Mouse (Mus musculus) olfactory bulb, adult 2 months (tissue): ENCODE data around the gene Gm20671. TPM values are rescaled to one million over a fixed set of nuclear protein-coding genes. Genes with fewer than 3 reads are reported as not detected.
"Not testable (repeated sequence)": the region's sequence is repeated elsewhere in the genome, so short reads cannot be mapped to it uniquely, and the experiment has no call there.

Experiments
- H3K27ac ChIP-seq: fragments of 200-500 bp; 2 replicates; pipeline ENCODE4 v1.5.1; 2012; ENCODE audit warnings: low read depth, low read length; ENCODE audit not compliant: insufficient read depth
- H3K4me1 ChIP-seq: fragments of 200-500 bp; 2 replicates; pipeline ENCODE4 v1.6.1; 2012; ENCODE audit warnings: low read length; ENCODE audit not compliant: control insufficient read depth, insufficient read depth
- H3K4me3 ChIP-seq: fragments of 200-500 bp; 2 replicates; pipeline ENCODE4 v1.5.1; 2012; ENCODE audit warnings: mild to moderate bottlenecking, low read depth, low read length, moderate library complexity; ENCODE audit not compliant: insufficient read depth
- CTCF ChIP-seq: fragments of 200-500 bp; IDR thresholded peaks from 2 replicates; pipeline ENCODE4 v1.5.1; 2012; ENCODE audit warnings: low read depth, mild to moderate bottlenecking, low read length, moderate library complexity; ENCODE audit not compliant: insufficient read depth
- POLR2A ChIP-seq: fragments of 200-500 bp; IDR thresholded peaks from 2 replicates; pipeline ENCODE4 v1.6.1; 2012; ENCODE audit warnings: mild to moderate bottlenecking, low read depth, low read length, moderate library complexity; ENCODE audit not compliant: insufficient read depth
- WGBS: fragments of 180-500 bp; shearing (Covaris S2); methylation state at CpG from one replicate; pipeline ENCODE4 v1.1.7; 2018; 5-methylcytosine and 5-hydroxymethylcytosine counted together
- polyA plus RNA-seq: library from polyadenylated mRNA; stranded (reverse); fragments of >200 nt; gene quantifications from 2 replicates; pipeline ENCODE4 v1.2.4, GENCODE M21; 2012; ENCODE audit warnings: low replicate concordance; ENCODE audit not compliant: missing spikeins, insufficient read depth, insufficient read length

Gene Gm20671
- not detected in 2 replicates for polyA plus RNA-seq

- Histone ChIP-seq H3K27ac (no peak within 1 kb of the TSS), H3K4me3 (no peak within 1 kb of the TSS), H3K4me1 (peaks cover 6% of the 10 kb centered on the region)
- no peak for TF ChIP-seq POLR2A
- TF ChIP-seq CTCF, result no peak
- WGBS, result 89% methylated on average over 7 of the region's 7 CpGs
Measured at GRCm38 (mm10) chr5:32827009-32827408, at the start of gene Gm20671. Gene Gm20671, minus strand, starts transcription at chr5:32827109.

DNA sequence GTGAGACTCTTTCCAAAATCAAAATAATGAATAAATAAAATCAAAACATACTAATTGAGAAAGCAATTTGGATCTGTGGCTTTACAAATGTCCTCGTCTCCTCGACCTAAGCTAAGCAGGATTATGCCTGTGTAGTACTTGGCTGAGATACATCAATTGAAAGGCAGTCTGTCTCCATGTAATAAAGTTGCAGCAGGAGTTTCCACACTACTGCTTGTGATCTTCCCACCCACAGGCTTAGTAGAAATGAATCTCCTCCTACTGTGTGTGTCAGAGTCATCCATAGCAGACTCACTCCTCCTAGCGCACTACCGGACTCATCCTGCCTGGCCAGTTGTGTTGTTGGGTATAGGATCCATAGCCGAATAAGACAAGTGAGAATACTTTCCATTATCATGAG lies 45.4 kb upstream of the Gm20671 start:
- Histone ChIP-seq H3K4me1 (no peaks in the 10 kb centered on the region), H3K27ac (no peak overlapping the region), H3K4me3 (no peak overlapping the region)
- TF ChIP-seq POLR2A (no peak), CTCF (no peak)
- 84% methylated on average over 5 of the region's 5 CpGs for WGBS

GRCm38 (mm10) chr5:32869389-32870024 lies 42.6 kb upstream of the Gm20671 start:
- WGBS, result 97% methylated on average over 5 of the region's 5 CpGs
- no peak overlapping the region for H3K4me3 ChIP-seq
- H3K4me1 ChIP-seq, result no peaks in the 10 kb centered on the region
- H3K27ac ChIP-seq, result no peak overlapping the region
- TF ChIP-seq POLR2A (no peak), CTCF (no peak)

GRCm38 (mm10) chr5:32863253-32864228 lies 36.6 kb upstream of the Gm20671 start, which contains the start of gene Depdc5:
Gene Depdc5, plus strand, starts transcription at chr5:32863701.
- no peak for TF ChIP-seq CTCF
- TF ChIP-seq POLR2A, result peak; percentile 75
- H3K27ac ChIP-seq, result no peak within 1 kb of the TSS
- H3K4me3 ChIP-seq, result peak within 1 kb of the TSS; percentile 88
- H3K4me1 ChIP-seq, result peaks cover 2% of the 10 kb centered on the region; the same call in 1 of the 2 replicates
- WGBS, result under 1% methylated on average over 62 of the region's 64 CpGs

- H3K27ac ChIP-seq, result no peak overlapping the region
- TF ChIP-seq CTCF (no peak), POLR2A (no peak)
- no peak overlapping the region for H3K4me3 ChIP-seq
- peaks cover 2% of the 10 kb centered on the region; the same call in 1 of the 2 replicates for H3K4me1 ChIP-seq
- 54% methylated on average over 6 of the region's 6 CpGs for WGBS
Measured at GRCm38 (mm10) chr5:32862469-32863132, 35.7 kb upstream of the Gm20671 start.

GRCm38 (mm10) chr5:32861082-32861481 lies 34.2 kb upstream of the Gm20671 start:
- H3K4me1 ChIP-seq, result peaks cover 2% of the 10 kb centered on the region; the same call in 1 of the 2 replicates
- H3K4me3 ChIP-seq, result no peak overlapping the region
- no peak overlapping the region for H3K27ac ChIP-seq
- WGBS, result 83% methylated on average over 1 of the region's 1 CpGs
- TF ChIP-seq POLR2A, result no peak

GRCm38 (mm10) chr5:32857781-32858220 lies 30.9 kb upstream of the Gm20671 start:
- Histone ChIP-seq H3K4me3 (peak overlapping the region; percentile 36), H3K27ac (peak overlapping the region; percentile 79; the same call in 1 of the 2 replicates), H3K4me1 (no peaks in the 10 kb centered on the region)
- WGBS, result under 1% methylated on average over 6 of the region's 6 CpGs
- TF ChIP-seq CTCF (no peak), POLR2A (no peak)

GRCm38 (mm10) chr5:32855274-32855673 lies 28.4 kb upstream of the Gm20671 start:
- H3K27ac ChIP-seq, H3K4me1 ChIP-seq, H3K4me3 ChIP-seq: not testable (repeated sequence)
- 97% methylated on average over 3 of the region's 3 CpGs for WGBS
